9 mouse cellular contexts compared by ENCODE assay signal in the genomic region with DNA sequence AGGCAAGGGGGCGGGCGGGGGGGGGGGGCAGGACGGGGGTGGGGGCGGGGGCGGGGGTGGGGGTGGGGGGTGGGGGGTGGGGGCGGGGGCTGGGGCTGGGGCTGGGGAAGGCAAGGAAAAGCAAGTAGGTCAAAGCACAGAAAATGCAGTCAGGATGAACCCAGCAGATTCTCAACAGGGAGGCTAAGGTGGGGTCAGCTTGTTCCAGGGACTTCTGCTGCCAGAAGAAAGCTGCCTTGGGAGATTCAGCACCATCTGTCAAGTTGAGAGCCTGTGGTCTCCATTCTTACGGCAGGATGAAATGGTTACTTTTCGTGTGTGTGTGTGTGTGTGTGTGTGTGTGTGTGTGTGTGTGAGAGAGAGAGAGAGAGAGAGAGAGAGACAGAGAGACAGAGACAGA.
DNase-seq lines count a peak whose midpoint lies in the region; ATAC-seq and TF ChIP-seq lines count a peak whose summit lies in the region.
"Had no signal": no experiment of that assay in that cellular context is flagged by ENCODE, and none has a peak within 500 bp of the region (broad histone marks: within the 10 kb centered on the region; RNA-seq: fewer than 3 reads in every experiment).

No protein-coding gene starts in this region.

- H3K79me2 ChIP-seq in heart, adult 2 months (replicated peaks; ENCODE audit: control insufficient read depth, insufficient read depth, low read length) = no peaks in the 10 kb centered on the region

- H3K9ac ChIP-seq in heart, adult 2 months (ENCODE audit: low read depth, low read length) = no peak overlapping the region
- no peak overlapping the region for H3K9ac ChIP-seq in forebrain, embryonic 14.5 days (ENCODE audit: low read length)
- H3K9ac ChIP-seq in hindbrain, postnatal 0 days (replicated peaks; ENCODE audit: low read length) = no peak overlapping the region
- H3K9ac ChIP-seq: liver, embryonic 14.5 days had no signal

- ATAC-seq in forebrain, embryonic 14.5 days = peak; percentile 52; the same call in 1 of the 2 replicates
- ATAC-seq in hindbrain, postnatal 0 days = peak; percentile 62
- ATAC-seq in megakaryocyte, adult 5-6 weeks (ENCODE audit: poor library complexity, severe bottlenecking) = no peak

- TF ChIP-seq POLR2A in heart, adult 2 months (IDR thresholded peaks at IDR 0.05; ENCODE audit: insufficient read depth, low read depth, low read length) = no peak

- no peaks in the 10 kb centered on the region for H3K27me3 ChIP-seq in heart, adult 2 months (ENCODE audit: control insufficient read depth, insufficient read depth, low read length)
- H3K27me3 ChIP-seq in forebrain, embryonic 14.5 days (replicated peaks; ENCODE audit: control insufficient read depth, insufficient read depth, low read length) = no peaks in the 10 kb centered on the region
- H3K27me3 ChIP-seq in hindbrain, postnatal 0 days (ENCODE audit: insufficient read depth, low read length) = no peaks in the 10 kb centered on the region

- no peak overlapping the region for H3K27ac ChIP-seq in heart, adult 2 months
- peak overlapping the region; percentile 65 for H3K27ac ChIP-seq in forebrain, embryonic 14.5 days (ENCODE audit: low read depth, low read length)
- peak overlapping the region; percentile 70; the same call in 1 of the 2 replicates for H3K27ac ChIP-seq in hindbrain, postnatal 0 days
- H3K27ac ChIP-seq: liver, embryonic 14.5 days had no signal

- no peak for TF ChIP-seq EP300 in heart, adult 2 months (IDR thresholded peaks at IDR 0.05; ENCODE audit: insufficient read depth, low read depth, low read length)

- DNase-seq in heart, adult 2 months = peak; percentile 6 to 26
- no peak for DNase-seq in heart, adult 11 months
- peak; percentile 75 for DNase-seq in brain, adult 2 months (ENCODE audit: low read depth, low spot score)
- peak; percentile 39 for DNase-seq in forebrain, embryonic 14.5 days (ENCODE audit: low spot score)
- DNase-seq in hindbrain, postnatal 0 days (ENCODE audit: low spot score) = peak; percentile 63
- DNase-seq in lung, postnatal 10 days = no peak
- DNase-seq in right cerebral cortex, postnatal 25 days = no peak

- H3K9me3 ChIP-seq in forebrain, embryonic 14.5 days (replicated peaks; ENCODE audit: control insufficient read depth, low read length) = no peaks in the 10 kb centered on the region
- no peaks in the 10 kb centered on the region for H3K9me3 ChIP-seq in hindbrain, postnatal 0 days (ENCODE audit: low read length)

- intact Hi-C loops in heart, adult 2 months (cut with DNase I) = no loop called here

- H3K4me2 ChIP-seq in forebrain, embryonic 14.5 days (ENCODE audit: low read length) = 0 out of 2 replicates have a peak overlapping the region, but pooled peaks have one; percentile 21
- H3K4me2 ChIP-seq in hindbrain, postnatal 0 days (ENCODE audit: low read depth, low read length) = peak overlapping the region; percentile 34; the same call in 1 of the 2 replicates

- 7% methylated on average over 2 of the region's 8 CpGs for WGBS in heart, adult 2 months
- WGBS in forebrain, embryonic 14.5 days = 31% methylated on average over 2 of the region's 8 CpGs
- 0% methylated on average over 6 of the region's 8 CpGs for WGBS in hindbrain, postnatal 0 days

- no peaks in the 10 kb centered on the region for H3K36me3 ChIP-seq in heart, adult 2 months (ENCODE audit: control insufficient read depth, insufficient read depth, low read length)
- no peaks in the 10 kb centered on the region for H3K36me3 ChIP-seq in forebrain, embryonic 14.5 days (ENCODE audit: control insufficient read depth, insufficient read depth, low read length)
- H3K36me3 ChIP-seq in hindbrain, postnatal 0 days (ENCODE audit: insufficient read depth, low read length) = no peaks in the 10 kb centered on the region

- no peak overlapping the region for H3K4me3 ChIP-seq in heart, adult 2 months
- no peak overlapping the region for H3K4me3 ChIP-seq in forebrain, embryonic 14.5 days (ENCODE audit: low read depth, low read length)
- no peak overlapping the region for H3K4me3 ChIP-seq in hindbrain, postnatal 0 days (ENCODE audit: low read length)

- no peak for TF ChIP-seq CTCF in heart, adult 2 months (IDR thresholded peaks at IDR 0.05)
- no peak for TF ChIP-seq CTCF in hindbrain, postnatal 0 days (IDR thresholded peaks at IDR 0.05; ENCODE audit: low read depth)

- no peaks in the 10 kb centered on the region; the same call in 1 of the 2 replicates for H3K4me1 ChIP-seq in heart, adult 2 months (ENCODE audit: control insufficient read depth, insufficient read depth, low read length)
- H3K4me1 ChIP-seq in forebrain, embryonic 14.5 days (ENCODE audit: control insufficient read depth, insufficient read depth, low read length) = no peaks in the 10 kb centered on the region
- H3K4me1 ChIP-seq in hindbrain, postnatal 0 days (ENCODE audit: insufficient read depth, low read length) = no peaks in the 10 kb centered on the region

Comparison
In these comparisons a context has a peak if more than half of its experiments do, and no peak if none do; other contexts are left out.
1. DNase-seq: peak in heart, adult 2 months (2 of 2), brain, adult 2 months (single experiment), forebrain, embryonic 14.5 days (single experiment) and hindbrain, postnatal 0 days (single experiment); none in heart, adult 11 months (single experiment), lung, postnatal 10 days (single experiment) and right cerebral cortex, postnatal 25 days (single experiment).